Mouse (Mus musculus) lung, postnatal 14 days (tissue): ENCODE measurements around the gene Cpn2.

Source experiments
- DNase-seq: peaks from one replicate; pipeline ENCODE4 v3.0.0; 2021

Gene Cpn2

DNA sequence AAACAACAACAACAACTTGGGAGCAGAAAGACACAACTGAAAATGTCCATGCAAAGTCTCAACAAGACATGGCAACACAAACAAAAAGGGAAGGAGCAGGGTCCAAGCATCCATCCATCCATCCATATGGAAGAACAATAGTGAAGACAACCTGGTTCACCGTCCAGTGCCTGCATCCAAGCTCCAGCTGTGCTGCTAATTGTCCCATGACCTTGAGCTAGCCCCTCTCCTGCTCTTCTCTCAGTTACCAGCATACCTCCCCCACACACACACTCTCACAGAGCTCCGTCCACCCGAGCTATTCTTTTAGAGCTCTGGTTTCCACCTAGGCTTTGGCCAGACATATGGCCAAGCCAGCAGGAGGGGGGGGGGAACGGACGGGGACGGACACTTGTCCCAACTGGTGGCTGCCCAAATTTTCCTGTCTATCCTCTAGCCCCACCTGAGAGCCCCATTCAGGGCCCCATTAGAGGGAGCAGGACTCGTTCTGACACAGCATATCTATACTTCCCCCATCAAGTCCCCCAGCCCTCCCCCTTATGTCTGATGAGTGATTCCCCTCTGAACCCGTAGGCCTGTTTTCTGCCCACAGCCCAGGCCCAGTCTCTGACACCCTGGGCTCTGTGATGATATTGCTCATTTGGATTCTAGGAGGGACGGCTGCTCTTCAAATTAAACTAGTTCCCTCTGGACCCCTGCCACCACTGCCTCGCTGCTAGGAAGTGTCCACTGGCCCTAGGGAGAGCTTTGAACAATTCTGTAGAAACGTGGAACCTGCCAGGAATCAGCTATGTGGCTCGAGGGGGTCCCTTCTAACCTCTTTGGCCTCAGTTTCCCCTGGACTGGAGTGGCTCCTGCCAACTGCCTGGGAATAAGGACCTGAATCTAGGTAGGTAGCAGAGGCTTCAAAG lies 32.4 kb downstream of the Cpn2 start:
- DNase-seq = peak; percentile 15

DNA sequence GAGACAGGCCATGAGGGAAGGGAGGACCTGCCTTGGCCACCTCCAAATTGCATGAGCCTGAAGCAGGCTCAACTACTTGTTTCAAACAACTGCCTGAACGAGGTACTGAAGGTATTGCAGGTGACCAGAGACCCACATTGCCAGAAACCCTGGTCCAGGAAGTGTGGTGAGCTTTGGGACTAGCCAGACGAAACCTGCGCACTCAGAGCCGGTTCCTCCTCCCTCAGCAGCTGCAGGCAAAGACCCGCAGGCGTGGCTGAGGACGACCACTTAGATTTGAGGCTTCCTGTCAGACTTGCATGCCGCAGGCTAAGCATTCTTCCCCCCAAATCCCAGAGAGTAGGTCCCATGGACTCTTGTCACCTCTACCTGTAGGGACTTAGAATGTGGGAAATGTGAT lies 33.2 kb downstream of the Cpn2 start:
- DNase-seq = no peak

DNA sequence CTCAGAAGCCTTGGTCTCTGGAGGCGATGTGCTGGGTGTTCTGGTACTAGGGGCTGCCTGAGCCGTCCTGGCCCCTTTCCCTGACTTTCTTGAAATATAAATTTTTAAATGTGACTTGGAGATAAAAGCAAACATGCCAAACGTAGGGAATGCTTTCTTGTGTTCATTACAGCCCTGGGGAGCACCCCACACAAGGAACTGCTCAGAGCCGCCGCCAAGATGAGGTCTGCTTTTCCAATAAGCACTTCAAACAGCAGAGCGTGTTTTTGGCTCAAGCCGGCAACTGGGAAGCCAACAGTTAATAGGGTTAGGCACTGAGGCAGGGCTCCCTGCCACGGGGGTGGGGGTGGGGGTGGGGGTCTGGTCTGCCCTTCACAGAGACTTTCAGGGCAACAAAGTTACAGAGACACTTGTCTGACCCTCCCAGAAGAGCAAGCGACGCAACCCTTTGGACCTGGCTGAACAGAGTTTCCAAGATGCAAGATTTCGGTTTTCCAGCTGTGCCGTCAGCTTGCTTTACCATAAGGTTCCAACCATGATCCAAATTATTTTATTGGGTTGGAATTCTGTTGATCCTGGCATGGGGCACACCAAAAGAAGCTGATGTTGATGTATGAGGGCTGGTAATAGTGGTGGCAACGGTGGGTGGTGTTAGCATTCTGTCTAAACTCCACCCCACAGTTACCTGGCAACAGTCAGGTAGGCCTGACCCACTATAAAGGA lies 35.3 kb downstream of the Cpn2 start:
- DNase-seq = no peak

DNA sequence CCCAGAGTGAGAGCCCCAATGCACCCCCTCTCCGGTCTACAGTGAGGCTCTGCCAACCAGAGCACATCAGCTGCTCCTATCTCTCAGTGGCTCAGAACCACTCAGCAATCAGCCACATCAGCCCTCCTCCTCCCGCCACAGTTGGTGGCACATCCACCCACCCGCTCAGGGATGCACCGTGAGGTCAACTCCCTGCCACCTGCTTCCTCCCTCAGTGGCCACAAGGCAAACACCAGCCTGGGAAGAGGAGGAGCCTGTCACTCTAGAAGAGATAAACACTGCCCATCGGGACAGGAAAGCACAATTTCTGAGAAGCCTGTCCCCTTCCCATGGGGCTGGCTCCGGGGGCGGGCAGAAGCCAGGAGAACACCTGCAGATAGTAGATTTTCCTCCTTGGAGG lies 39.9 kb downstream of the Cpn2 start:
- no peak for DNase-seq

DNA sequence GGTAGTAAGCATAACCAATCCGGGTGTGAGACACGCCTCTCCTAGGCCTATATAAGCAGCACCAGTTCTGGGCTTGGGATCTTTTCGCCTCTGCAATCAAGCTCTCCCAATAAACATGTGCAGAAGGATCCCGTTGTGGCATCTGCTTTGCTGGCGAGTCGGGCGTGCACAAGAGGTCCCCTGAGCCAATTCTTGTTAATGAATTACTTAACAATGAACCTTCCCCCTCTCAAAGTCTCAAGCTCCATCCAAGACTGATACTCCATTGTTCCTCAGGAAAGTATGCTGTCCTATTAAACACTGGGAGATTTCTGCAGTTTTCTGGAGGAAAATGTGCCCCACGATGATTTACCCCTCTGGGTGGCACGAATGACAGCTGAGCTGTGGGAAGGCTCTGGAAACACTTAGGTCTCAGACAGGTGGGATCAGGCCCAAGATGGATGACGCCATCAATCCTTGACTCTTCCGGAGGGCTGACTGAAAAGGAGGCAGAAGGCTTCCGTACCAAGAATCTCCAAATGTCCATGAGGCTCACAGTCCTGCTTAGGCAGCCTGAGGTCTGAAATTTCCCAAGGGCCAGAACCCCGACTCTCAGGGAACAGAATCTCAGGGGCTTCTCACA lies 46.0 kb downstream of the Cpn2 start:
- no peak for DNase-seq

DNA sequence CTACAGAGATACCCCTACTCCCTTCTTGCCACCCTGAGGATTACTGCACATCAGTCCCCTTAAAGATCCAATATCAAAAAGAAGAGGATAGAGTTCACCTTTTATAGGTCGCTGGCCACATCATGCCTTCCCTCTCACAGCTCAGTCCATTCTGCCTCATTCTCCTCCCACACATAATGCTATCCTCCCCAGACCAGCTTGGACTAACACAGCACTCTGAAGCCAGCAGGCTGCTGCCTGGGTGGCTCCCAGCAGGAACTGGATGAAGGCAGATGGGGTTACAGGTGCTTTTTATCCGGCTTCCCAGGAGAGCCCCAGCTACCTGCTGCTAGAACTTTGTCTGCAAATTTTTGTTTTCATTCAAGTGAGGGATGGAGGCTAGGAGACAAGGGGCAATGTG lies 51.5 kb downstream of the Cpn2 start:
- DNase-seq = no peak

DNA sequence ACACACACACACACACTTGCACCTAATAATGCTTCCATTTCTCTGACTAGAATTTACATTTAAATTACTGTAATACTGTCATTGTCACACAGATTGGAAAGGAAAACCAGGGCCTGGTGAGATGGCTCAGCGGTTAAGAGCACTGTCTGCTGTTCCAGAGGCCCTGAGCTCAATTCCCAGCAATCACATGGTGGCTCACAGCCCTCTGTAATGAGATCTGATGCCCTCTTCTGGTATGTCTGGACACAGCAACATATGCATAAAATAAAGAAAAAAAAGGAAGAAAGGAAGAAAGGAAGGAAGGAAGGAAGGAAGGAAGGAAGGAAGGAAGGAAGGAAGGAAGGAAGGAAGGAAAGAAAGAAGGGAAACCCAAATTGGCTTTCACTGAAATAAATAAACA lies 53.7 kb downstream of the Cpn2 start:
- no peak for DNase-seq

DNA sequence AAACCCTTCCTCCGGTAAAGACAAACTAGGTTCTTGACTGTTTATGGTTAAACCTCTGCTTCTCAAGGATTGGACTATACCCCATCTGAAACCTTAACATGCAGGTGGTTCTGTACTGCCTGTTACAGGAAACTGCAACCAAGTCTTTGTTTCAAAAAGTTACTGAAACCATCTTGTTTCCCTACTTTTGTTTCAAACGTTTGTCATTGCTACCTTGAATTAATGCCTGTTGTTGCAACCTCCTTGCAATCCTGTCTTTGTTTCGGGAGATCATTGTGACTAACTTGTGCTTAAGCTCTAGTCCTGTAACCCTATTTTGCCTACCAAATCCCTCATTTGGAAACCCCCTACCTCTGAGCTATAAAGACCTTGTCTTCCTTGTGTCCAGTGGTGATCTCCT lies 55.3 kb downstream of the Cpn2 start:
- DNase-seq = no peak

DNA sequence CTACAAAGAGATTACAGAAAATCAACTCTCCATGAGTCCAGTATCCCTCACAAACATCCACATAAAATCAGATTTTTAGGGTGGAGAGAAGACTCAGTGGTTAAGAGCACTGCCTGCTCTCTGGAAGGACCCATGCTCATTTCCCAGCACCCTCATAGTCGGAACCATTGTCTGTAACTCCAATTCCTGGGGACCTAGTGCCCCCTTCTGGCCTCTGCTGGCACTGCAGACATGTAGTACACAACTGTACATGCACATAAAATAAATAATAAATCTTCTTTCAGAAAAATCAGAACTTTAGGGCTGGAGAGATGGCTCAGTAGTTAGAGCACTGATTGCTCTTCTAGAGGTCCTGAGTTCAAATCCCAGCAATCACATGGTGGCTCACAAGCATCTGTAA lies 58.0 kb downstream of the Cpn2 start:
- DNase-seq = no peak

DNA sequence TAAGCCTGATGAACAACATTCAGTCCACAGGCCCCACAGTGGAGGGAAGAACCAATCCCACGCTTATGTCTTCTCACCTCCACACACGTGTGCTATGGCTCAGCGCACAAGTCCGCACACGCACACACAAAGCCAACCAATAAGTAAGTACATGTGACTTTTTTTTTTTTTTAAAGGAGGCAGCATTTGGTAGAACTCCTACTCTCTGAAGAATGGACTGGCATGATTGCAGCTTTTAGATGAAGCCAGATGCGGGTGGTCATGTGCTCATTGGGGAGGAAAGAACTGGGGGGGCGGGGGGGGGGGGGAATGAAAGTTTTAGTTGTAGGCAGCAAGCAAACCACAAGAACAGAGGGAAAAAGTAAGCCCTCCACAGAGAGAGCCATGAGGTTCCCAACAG lies 59.3 kb downstream of the Cpn2 start:
- DNase-seq = no peak

DNA sequence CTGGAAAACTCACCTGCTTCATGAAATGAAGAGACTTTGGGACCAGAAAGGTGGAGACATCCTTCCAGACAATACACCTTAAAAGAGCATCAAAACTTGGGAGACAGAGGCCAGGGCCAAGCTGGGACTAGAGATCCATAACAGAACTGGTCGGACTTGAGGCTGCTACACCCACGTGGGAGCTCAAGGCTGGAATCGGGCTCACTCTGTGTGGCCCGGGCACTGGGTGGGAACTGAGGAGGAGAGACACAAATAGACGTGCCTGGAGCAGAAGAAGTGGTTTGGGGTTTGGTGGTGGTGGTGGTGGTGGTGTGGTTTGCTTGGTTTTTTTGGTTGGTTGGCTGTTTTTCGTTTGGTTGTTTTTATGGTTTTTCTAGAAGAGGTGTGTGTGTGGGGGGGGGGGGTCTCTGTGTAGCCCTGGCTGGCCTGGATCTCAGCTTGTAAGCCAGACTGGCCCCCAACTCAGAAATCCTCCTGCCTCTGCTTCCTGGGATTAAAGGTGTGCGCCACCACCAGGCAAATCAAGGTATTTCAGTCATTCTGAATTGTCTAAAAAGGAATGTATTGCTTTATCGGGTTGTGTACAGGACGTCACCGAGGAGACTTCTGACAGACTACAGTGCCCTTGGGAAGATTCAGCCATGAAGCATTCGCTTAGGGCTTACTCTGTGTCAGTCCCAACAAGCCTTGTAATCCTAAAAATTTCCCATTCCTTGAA lies 60.0 kb downstream of the Cpn2 start:
- DNase-seq = no peak
